Mouse (Mus musculus) gastrocnemius, adult 8-10 months (tissue): ENCODE results near the gene Gm49368. TPM values are rescaled to one million over a fixed set of nuclear protein-coding genes. Genes with fewer than 3 reads are reported as not detected.
"Not testable (repeated sequence)": the region's sequence is repeated elsewhere in the genome, so short reads cannot be mapped to it uniquely, and the experiment has no call there.

ENCODE experiments used
- DNase-seq, 2 experiments: peaks; one replicate each; pipeline ENCODE4 v3.0.0; 2022; ENCODE audit warnings: low spot score in 2 of 2
- total RNA-seq, 4 experiments: library from RNA; stranded (reverse); gene quantifications; 2 replicates each; pipeline ENCODE4 v1.2.4; 2022

Gm49368 gene
- total RNA-seq, 4 experiments from 2014 or later = not detected

DNA sequence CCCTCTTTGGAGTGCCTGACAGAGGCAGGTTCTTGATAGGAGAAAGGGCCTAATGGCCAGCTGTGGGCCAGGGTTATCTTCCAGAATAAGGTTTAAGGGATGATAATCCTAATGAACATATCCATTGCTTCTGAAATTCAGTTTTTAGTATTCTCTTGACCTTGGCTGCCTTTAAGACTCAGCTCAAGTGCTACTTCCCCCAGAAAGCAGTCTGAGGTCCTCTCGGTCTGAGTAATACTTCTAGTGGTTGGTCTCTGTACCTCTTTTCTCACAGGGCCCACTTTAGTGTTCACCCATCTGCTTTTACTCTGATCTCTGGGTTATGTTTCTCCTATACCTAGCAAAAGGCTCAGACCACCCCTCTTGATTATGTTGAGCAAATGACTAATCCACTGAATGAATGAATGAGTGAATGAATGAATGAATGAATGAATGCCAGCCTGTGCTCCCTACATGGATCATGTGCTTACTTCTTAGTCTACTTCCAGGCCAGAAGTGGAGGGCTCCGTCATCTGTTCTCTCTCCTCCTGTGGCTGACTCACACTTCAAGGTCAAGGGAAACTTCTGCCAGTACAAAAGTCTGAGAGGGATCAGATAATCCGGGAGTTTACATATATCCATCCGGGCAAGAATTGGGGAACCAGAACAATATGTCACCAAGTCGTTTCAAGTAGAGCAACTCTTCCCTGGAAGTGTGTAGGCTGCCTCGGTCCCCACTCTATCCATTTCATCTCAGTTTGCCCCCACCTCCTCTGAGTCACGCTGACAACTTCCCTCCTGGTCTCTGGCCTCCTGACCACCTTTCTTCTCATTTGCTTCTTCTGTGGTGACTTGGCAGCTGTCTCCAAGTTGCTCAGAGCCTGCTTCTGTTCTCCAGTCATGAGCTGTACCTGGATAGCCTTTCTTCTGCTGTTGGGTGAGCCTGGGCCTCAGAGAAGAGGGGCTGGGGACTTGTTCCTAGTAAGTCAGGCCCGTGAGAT is 66.5 kb downstream of the Gm49368 start, which contains the start of gene Itgax:
Itgax (plus strand) TSS at position 807 of the 980 bp plus-strand sequence.
- no peak for DNase-seq

GRCm38 (mm10) chr7:128132148-128132547 is 69.7 kb downstream of the Gm49368 start:
- DNase-seq = no peak

DNA sequence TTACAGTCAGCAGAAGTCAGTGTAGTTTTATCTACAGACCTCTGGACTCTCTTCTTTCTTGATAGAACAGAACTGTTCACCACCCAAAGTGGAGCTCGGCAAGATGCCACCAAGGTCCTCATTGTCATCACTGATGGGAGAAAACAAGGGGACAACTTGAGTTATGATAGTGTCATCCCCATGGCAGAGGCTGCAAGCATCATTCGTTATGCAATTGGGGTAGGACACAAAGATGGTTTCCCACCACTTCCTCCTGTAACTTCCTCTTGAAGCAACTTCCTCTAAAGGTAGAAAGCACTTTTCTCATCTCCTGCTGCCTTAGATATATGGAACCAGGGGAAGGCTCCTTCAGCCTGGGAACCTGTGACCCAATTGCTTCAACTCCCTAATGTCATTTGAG is 71.1 kb downstream of the Gm49368 start:
- DNase-seq = no peak

DNA sequence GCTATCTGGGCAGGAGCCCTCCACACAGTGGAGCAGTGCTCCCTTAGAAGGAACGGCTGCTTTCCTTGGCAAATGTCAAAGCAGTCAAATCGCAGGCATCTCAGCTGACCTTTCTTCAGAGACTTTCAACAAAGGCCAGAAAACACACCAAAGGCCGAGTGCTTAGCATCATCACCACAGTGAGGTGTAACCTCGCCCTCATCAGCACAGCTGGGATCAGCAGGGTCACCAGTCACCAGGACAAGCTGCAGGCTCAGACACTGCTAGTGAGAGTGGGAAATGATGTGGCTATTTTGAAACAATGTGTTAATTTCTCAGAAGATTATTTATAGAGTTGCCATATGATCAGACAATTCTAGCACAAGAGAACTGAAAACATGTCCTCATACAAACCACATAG is 74.4 kb downstream of the Gm49368 start:
- no peak for DNase-seq

- DNase-seq = no peak
Measured at GRCm38 (mm10) chr7:128139611-128140010, 77.1 kb downstream of the Gm49368 start.

- DNase-seq = no peak
Measured at GRCm38 (mm10) chr7:128150970-128151369, 88.5 kb downstream of the Gm49368 start.

DNA sequence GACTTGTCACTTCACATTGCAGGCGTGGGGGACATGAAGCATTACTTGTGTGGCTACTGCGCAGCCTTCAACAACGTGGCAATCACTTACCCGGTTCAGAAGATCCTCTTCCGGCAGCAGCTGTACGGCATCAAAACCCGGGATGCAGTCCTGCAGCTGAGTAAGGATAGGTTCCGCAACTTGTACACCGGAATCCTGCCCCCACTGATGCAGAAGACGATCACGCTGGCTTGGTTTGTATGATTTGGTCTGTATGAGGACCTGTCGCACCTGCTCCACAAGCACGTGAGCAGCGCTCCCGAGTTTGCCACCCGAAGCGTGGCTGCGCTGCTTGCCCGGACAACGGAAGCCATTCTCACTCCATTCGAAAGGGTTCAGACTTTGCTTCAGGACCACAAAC is 91.6 kb downstream of the Gm49368 start, which contains the start of gene Itgad:
Itgad (plus strand) TSS at position 301 of the 400 bp plus-strand sequence.
- no peak for DNase-seq

- DNase-seq = no peak
Measured at GRCm38 (mm10) chr7:128154924-128155323, 92.4 kb downstream of the Gm49368 start.

DNA sequence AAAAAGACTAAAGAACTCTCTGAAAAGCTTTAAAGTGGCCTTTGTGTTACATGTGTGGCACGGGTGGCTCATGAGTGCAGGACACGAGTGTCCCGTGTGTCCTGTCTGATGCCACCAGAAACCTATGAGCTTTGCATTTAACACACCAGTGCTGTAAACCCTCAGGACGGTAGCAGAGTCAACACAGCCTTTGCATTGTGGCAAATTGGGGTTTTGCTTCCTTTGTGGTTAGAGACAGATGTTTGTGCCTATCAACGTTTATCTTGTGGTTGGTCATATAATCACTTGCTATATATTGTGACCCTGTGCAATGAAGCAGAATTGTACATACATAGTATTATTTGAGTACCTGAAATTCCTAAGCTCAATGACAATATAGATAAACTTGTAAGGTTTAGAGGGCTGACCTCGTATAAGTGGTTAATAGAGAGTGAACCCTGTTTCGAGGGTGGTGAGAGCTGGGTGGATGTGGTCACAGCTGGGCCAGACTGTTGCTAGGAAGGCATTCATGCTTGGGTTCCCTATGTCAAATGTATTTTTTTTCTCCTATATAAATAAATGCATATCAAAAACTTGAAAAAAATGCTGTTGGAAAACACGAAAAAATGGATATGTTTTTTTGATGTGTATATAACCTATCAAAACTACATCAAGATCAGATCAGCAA is 96.3 kb downstream of the Gm49368 start:
- not testable (repeated sequence) for DNase-seq

DNA sequence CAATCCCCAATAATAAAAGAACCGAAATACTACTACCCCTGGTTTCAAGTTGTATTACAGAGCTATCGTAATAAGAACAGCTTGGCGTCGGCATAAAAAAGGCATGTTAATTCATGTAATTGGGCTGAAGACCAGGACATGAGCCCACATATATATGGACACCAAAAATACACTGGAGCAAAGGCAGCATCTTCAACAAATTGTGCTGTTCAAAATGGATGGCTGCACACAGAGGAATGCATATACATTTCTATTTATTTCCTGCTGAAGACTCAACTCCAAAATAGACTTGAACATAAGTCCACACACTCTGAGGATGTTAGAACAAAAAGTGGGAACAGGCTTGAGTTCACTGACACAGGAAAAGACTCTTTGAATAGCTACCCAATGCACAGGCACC is 101.5 kb downstream of the Gm49368 start:
- DNase-seq = no peak

DNA sequence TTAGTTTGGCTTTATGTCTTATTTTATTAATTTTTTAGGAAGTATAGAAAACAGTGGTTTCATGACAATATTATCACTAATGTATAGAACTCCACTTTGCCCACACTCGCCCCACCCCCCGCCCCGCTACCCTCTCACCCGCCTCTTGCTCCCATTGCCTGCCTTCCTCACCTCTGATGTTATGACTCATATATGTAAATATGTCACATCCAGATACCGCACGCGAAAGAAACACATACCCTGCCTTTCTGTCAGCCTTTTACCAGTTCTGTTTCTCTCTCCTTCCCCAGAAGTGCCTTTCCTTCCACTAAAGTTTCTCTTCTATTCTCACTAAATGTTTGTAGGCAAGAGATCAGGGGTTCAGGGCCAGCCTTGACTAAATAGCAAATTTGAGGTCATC is 103.9 kb downstream of the Gm49368 start:
- DNase-seq = no peak

- no peak for DNase-seq
Measured at GRCm38 (mm10) chr7:128169996-128170395, 107.5 kb downstream of the Gm49368 start.

Other genes starting within 250 kb of the Gm49368 start
- gene Stx4a, start 238.4 kb upstream of the Gm49368 start, total RNA-seq = 10 to 100 TPM; 44.5 to 64.1 (median 50.8) TPM
- 1 to 10 TPM in 1 of 4 experiments, under 1 TPM in 3; 0.53 to 1.0 (median 0.75) TPM for gene Stx1b, start 238.1 kb upstream of the Gm49368 start, total RNA-seq
- 10 to 100 TPM; 12.2 to 14.5 (median 14.0) TPM for gene Zfp646, start 186.5 kb upstream of the Gm49368 start, total RNA-seq
- 1 to 10 TPM; 3.1 to 4.6 (median 4.5) TPM for gene Zfp668, start 185.9 kb upstream of the Gm49368 start, total RNA-seq
- gene Prss53, start 171.7 kb upstream of the Gm49368 start, total RNA-seq = 1 to 10 TPM; 1.5 to 1.8 (median 1.7) TPM
- gene Gm21974, start 167.2 kb upstream of the Gm49368 start, total RNA-seq = not detected
- 1 to 10 TPM; 5.3 to 9.9 (median 8.6) TPM for gene Vkorc1, start 167.1 kb upstream of the Gm49368 start, total RNA-seq
- gene Bckdk, start 158.6 kb upstream of the Gm49368 start, total RNA-seq = 100 to 1,000 TPM; 163 to 190 (median 180) TPM
- 10 to 100 TPM; 20.8 to 30.8 (median 23.0) TPM for gene Kat8, start 150.2 kb upstream of the Gm49368 start, total RNA-seq
- gene Prss8, start 132.6 kb upstream of the Gm49368 start, total RNA-seq = not detected
- 1 to 10 TPM; 5.7 to 8.9 (median 7.9) TPM for gene Prss36, start 116.0 kb upstream of the Gm49368 start, total RNA-seq
- 10 to 100 TPM; 52.0 to 94.3 (median 70.5) TPM for gene Fus, start 95.2 kb upstream of the Gm49368 start, total RNA-seq
- gene Pycard, start 68.8 kb upstream of the Gm49368 start, total RNA-seq = under 1 TPM in 3 of 4 experiments, not detected in 1; 0.21 to 0.75 (median 0.43) TPM
- 100 to 1,000 TPM; 204 to 246 (median 223) TPM for gene Trim72, start 58.7 kb upstream of the Gm49368 start, total RNA-seq
- gene Itgam, start within 50 bp of the Gm49368 start, total RNA-seq = 1 to 10 TPM in 2 of 4 experiments, under 1 TPM in 2; 0.60 to 3.1 (median 1.1) TPM
- under 1 TPM in 2 of 4 experiments, not detected in 2; 0.07 to 0.18 TPM for gene Itgax, start 66.9 kb downstream of the Gm49368 start, total RNA-seq
- under 1 TPM in 1 of 4 experiments, not detected in 3; 0.10 TPM for gene Itgad, start 91.7 kb downstream of the Gm49368 start, total RNA-seq
- gene Cox6a2, start 143.7 kb downstream of the Gm49368 start, total RNA-seq = 1,000 to 10,000 TPM; 1,058 to 1,573 (median 1,397) TPM
- gene Armc5, start 174.7 kb downstream of the Gm49368 start, total RNA-seq = 10 to 100 TPM in 1 of 4 experiments, 1 to 10 TPM in 3; 7.3 to 11.0 (median 8.7) TPM
- 1 to 10 TPM; 1.7 to 3.0 (median 1.9) TPM for gene 9130023H24Rik, start 175.3 kb downstream of the Gm49368 start, total RNA-seq
- gene Tgfb1i1, start 184.1 kb downstream of the Gm49368 start, total RNA-seq = 1 to 10 TPM; 3.3 to 4.1 (median 3.6) TPM
- gene Slc5a2, start 203.0 kb downstream of the Gm49368 start, total RNA-seq = not detected
- gene BC017158, start 235.5 kb downstream of the Gm49368 start, total RNA-seq = 1 to 10 TPM; 2.2 to 2.5 (median 2.3) TPM